Mouse (Mus musculus): ENCODE measurements around the gene Gli2. TPM values are rescaled to one million over a fixed set of nuclear protein-coding genes. Genes with fewer than 3 reads are reported as not detected.

Gli2 gene
- total RNA-seq, 2 experiments from 2014 or later, result 2.7 to 3.4 TPM

- intact Hi-C loops (cut with DNase I), result no loop called here
- DNase-seq (ENCODE audit: low spot score in 2 of 2), result peak in 1 of 2 experiments; percentile 53
Observed at GRCm38 (mm10) chr1:118864031-118864430, 189.4 kb downstream of the Gli2 start.

GRCm38 (mm10) chr1:118858101-118858500 is 195.3 kb downstream of the Gli2 start:
- intact Hi-C loops (cut with DNase I), result no loop called here
- DNase-seq (ENCODE audit: low spot score in 2 of 2), result no peak

GRCm38 (mm10) chr1:118830658-118831057 is 222.8 kb downstream of the Gli2 start:
- intact Hi-C loops (cut with DNase I), result no loop called here
- no peak for DNase-seq (ENCODE audit: low spot score in 2 of 2)

- intact Hi-C loops (cut with DNase I), result no loop called here
- DNase-seq (ENCODE audit: low spot score in 2 of 2), result peak; percentile 42 to 74
Observed at GRCm38 (mm10) chr1:118826614-118827013, 226.8 kb downstream of the Gli2 start.

- intact Hi-C loops (cut with DNase I), result no loop called here
- peak; percentile 18 to 58 for DNase-seq (ENCODE audit: low spot score in 2 of 2)
Observed at GRCm38 (mm10) chr1:118825467-118826219, 227.8 kb downstream of the Gli2 start.

- no peak for DNase-seq (ENCODE audit: low spot score in 2 of 2)
- intact Hi-C loops (cut with DNase I), result no loop called here
Observed at GRCm38 (mm10) chr1:118825035-118825434, 228.4 kb downstream of the Gli2 start.

GRCm38 (mm10) chr1:118822258-118822657 is 231.2 kb downstream of the Gli2 start:
- no peak for DNase-seq (ENCODE audit: low spot score in 2 of 2)
- intact Hi-C loops (cut with DNase I), result no loop called here

GRCm38 (mm10) chr1:118815015-118815414 is 238.4 kb downstream of the Gli2 start:
- DNase-seq (ENCODE audit: low spot score in 2 of 2), result no peak
- intact Hi-C loops (cut with DNase I), result no loop called here

- intact Hi-C loops (cut with DNase I), result loop anchor here (2.0 to 5.0 kb wide), 2 partner anchors 97 to 206 kb away; no protein-coding TSS in a partner anchor
- peak; percentile 39 to 89 for DNase-seq (ENCODE audit: low spot score in 2 of 2)
Observed at GRCm38 (mm10) chr1:118810336-118810735, 243.1 kb downstream of the Gli2 start.

- intact Hi-C loops (cut with DNase I), result no loop called here
- no peak for DNase-seq (ENCODE audit: low spot score in 2 of 2)
Observed at GRCm38 (mm10) chr1:118806727-118807126, 246.7 kb downstream of the Gli2 start.

GRCm38 (mm10) chr1:118802166-118802565 is 251.3 kb downstream of the Gli2 start:
- DNase-seq (ENCODE audit: low spot score in 2 of 2), result peak; percentile 19 to 77
- intact Hi-C loops (cut with DNase I), result no loop called here

- DNase-seq (ENCODE audit: low spot score in 2 of 2), result no peak
- intact Hi-C loops (cut with DNase I), result no loop called here
Observed at GRCm38 (mm10) chr1:118799322-118800116, 253.9 kb downstream of the Gli2 start.

- DNase-seq (ENCODE audit: low spot score in 2 of 2), result no peak
- intact Hi-C loops (cut with DNase I), result no loop called here
Observed at GRCm38 (mm10) chr1:118795415-118796167, 257.8 kb downstream of the Gli2 start.

- DNase-seq (ENCODE audit: low spot score in 2 of 2), result no peak
- intact Hi-C loops (cut with DNase I), result no loop called here
Observed at GRCm38 (mm10) chr1:118789871-118790270, 263.5 kb downstream of the Gli2 start.

GRCm38 (mm10) chr1:118789468-118789867 is 264.0 kb downstream of the Gli2 start:
- intact Hi-C loops (cut with DNase I), result no loop called here
- DNase-seq (ENCODE audit: low spot score in 2 of 2), result no peak

- intact Hi-C loops (cut with DNase I), result no loop called here
- no peak for DNase-seq (ENCODE audit: low spot score in 2 of 2)
Observed at GRCm38 (mm10) chr1:118788813-118789212, 264.6 kb downstream of the Gli2 start.

GRCm38 (mm10) chr1:118787486-118787885 is 265.9 kb downstream of the Gli2 start:
- intact Hi-C loops (cut with DNase I), result no loop called here
- DNase-seq (ENCODE audit: low spot score in 2 of 2), result no peak
